Mouse (Mus musculus) lung, embryonic 15.5 days (tissue): ENCODE data around the gene Ipcef1. TPM values are rescaled to one million over a fixed set of nuclear protein-coding genes. Genes with fewer than 3 reads are reported as not detected.

Experiments
- ATAC-seq: fragments of 200-750 bp; cut with Nextera tagmentation; 2 replicates; pipeline ENCODE4 v1.8.0; 2017; ENCODE audit warnings: moderate number of reproducible peaks, borderline replicate concordance; ENCODE audit not compliant: low FRiP score, low TSS enrichment; ENCODE audit errors: extremely low read depth
- H3K27ac ChIP-seq: fragments of 300-500 bp; sonication (generic); 2 replicates; pipeline ENCODE4 v1.5.1; 2015; ENCODE audit warnings: moderate library complexity, mild to moderate bottlenecking, inconsistent platforms
- H3K27me3 ChIP-seq: fragments of 300-500 bp; sonication (generic); 2 replicates; pipeline ENCODE4 v1.6.1; 2015; ENCODE audit warnings: inconsistent platforms
- H3K36me3 ChIP-seq: fragments of 300-500 bp; sonication (generic); 2 replicates; pipeline ENCODE4 v1.6.1; 2015; ENCODE audit warnings: inconsistent platforms
- H3K4me1 ChIP-seq: fragments of 300-500 bp; sonication (generic); 2 replicates; pipeline ENCODE4 v1.6.1; 2015; ENCODE audit warnings: inconsistent platforms
- H3K4me2 ChIP-seq: fragments of 300-500 bp; sonication (generic); 2 replicates; pipeline ENCODE4 v1.6.1; 2015; ENCODE audit warnings: inconsistent platforms, mild to moderate bottlenecking, moderate library complexity
- H3K4me3 ChIP-seq: fragments of 300-500 bp; sonication (generic); 2 replicates; pipeline ENCODE4 v1.5.1; 2015; ENCODE audit warnings: mild to moderate bottlenecking, inconsistent platforms
- H3K9ac ChIP-seq: fragments of 300-500 bp; sonication (generic); 2 replicates; pipeline ENCODE4 v1.6.1; 2015; ENCODE audit warnings: inconsistent platforms
- H3K9me3 ChIP-seq: fragments of 300-500 bp; sonication (generic); 2 replicates; pipeline ENCODE4 v1.6.1; 2016; ENCODE audit warnings: inconsistent platforms
- WGBS: fragments of 180-500 bp; shearing (Covaris S2); methylation state at CpG from one replicate; pipeline ENCODE4 v1.1.7; 2015; 5-methylcytosine and 5-hydroxymethylcytosine counted together
- polyA plus RNA-seq: library from polyadenylated mRNA; unstranded; fragments of >200 nt; fragmentation: Nextera tagmentation; extraction: Ambion mirVana; gene quantifications from 2 replicates; pipeline ENCODE4 v1.2.1, GENCODE M21; 2015

The Ipcef1 gene
- polyA plus RNA-seq, 1 experiment from 2014 or later, result 0.30 TPM

DNA sequence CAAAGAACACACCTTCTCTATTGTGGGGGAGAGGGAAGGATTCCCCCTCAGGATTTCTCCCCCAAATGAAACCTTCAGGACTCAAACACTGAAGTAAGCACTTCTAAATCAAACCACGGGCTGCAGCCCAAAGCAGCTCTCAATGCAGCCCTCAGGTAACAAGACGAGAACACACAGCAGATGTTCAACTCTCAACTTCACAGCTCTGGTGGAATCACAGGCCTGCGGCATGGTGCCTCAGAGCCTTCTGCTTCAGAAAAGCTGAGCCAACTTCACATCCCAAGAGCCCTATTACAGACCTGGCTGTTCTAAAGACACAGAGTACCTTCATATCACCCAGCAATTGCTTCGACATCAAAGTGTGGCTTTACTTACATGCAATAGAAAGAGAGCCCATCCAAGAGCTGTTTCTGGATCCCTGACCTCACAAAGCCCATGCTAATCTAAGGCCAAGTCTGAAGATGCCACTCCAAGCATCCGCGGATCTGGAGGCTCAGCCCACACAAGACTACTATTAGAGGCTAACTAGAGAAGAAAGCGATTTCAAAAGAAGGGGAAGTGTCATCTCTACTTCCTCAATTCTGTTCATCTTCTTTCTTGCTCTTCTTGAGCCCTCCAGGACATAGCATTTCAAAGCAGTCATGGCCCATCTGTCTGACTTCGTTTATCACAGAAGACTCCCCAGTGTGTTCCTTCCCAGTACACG is 11.6 kb upstream of the Ipcef1 start:
- no peak overlapping the region for H3K27ac ChIP-seq
- H3K4me1 ChIP-seq, result no peaks in the 10 kb centered on the region
- WGBS, result 80% methylated on average over 9 of the region's 9 CpGs
- H3K9me3 ChIP-seq, result no peaks in the 10 kb centered on the region
- no peak overlapping the region for H3K4me3 ChIP-seq
- ATAC-seq, result no peak
- no peaks in the 10 kb centered on the region; the same call in 1 of the 2 replicates for H3K27me3 ChIP-seq
- no peak overlapping the region for H3K9ac ChIP-seq
- H3K36me3 ChIP-seq, result no peaks in the 10 kb centered on the region
- H3K4me2 ChIP-seq, result no peak overlapping the region

DNA sequence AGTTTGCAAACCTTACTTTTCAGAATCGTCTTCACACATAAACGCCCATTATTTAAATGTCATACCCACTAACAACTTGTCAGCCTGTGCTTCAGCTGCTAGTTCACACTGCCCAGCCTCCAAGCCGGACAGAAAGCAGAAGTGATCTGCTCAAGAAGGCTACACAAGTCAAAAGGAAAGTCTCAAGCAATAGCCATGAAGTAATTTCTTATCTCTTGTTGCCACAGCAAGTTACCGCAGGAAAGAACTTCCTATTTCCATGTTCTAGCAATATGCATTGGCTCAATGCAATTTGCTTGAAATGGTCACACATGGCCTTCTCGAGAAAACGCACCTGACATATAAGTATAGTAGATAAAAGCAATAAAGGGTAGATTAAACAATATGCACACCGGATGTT is 10.7 kb upstream of the Ipcef1 start:
- H3K27me3 ChIP-seq, result no peaks in the 10 kb centered on the region; the same call in 1 of the 2 replicates
- no peak for ATAC-seq
- H3K9me3 ChIP-seq, result no peaks in the 10 kb centered on the region
- no peaks in the 10 kb centered on the region for H3K4me1 ChIP-seq
- no peaks in the 10 kb centered on the region for H3K36me3 ChIP-seq
- no peak overlapping the region for H3K4me2 ChIP-seq
- no peak overlapping the region for H3K27ac ChIP-seq
- 84% methylated on average over 7 of the region's 7 CpGs for WGBS
- no peak overlapping the region for H3K4me3 ChIP-seq
- H3K9ac ChIP-seq, result no peak overlapping the region

DNA sequence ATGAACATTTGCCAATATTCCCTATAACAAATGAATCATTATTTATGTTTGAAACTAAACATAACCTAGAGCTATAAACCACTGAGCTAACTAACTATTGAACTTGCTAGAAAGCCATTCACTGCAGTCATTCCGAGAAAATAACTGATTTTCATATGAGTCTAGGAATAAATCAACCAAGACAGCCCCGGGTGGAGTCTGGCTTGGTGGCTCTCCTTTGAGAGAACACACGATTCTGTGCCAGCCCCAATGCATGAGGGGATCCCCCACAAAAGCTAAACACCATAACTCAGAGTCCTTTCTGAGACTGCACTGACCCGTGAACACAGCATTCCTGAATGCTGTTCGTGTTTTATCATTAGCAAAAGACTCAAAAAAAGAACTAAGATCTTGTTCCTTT is 8.0 kb upstream of the Ipcef1 start:
- Histone ChIP-seq H3K9me3 (no peaks in the 10 kb centered on the region), H3K4me2 (no peak overlapping the region), H3K4me1 (no peaks in the 10 kb centered on the region), H3K4me3 (no peak overlapping the region), H3K9ac (no peak overlapping the region), H3K36me3 (no peaks in the 10 kb centered on the region), H3K27ac (no peak overlapping the region), H3K27me3 (no peaks in the 10 kb centered on the region)
- ATAC-seq, result no peak
- WGBS, result 72% methylated on average over 5 of the region's 5 CpGs

GRCm38 (mm10) chr10:7057546-7057945 is 5.3 kb upstream of the Ipcef1 start:
- H3K9me3 ChIP-seq, result no peaks in the 10 kb centered on the region
- no peak overlapping the region for H3K9ac ChIP-seq
- ATAC-seq, result no peak
- 91% methylated on average over 1 of the region's 1 CpGs for WGBS
- no peaks in the 10 kb centered on the region for H3K27me3 ChIP-seq
- no peak overlapping the region for H3K4me3 ChIP-seq
- H3K4me2 ChIP-seq, result no peak overlapping the region
- H3K27ac ChIP-seq, result no peak overlapping the region
- no peaks in the 10 kb centered on the region for H3K36me3 ChIP-seq
- H3K4me1 ChIP-seq, result peaks cover 4% of the 10 kb centered on the region

DNA sequence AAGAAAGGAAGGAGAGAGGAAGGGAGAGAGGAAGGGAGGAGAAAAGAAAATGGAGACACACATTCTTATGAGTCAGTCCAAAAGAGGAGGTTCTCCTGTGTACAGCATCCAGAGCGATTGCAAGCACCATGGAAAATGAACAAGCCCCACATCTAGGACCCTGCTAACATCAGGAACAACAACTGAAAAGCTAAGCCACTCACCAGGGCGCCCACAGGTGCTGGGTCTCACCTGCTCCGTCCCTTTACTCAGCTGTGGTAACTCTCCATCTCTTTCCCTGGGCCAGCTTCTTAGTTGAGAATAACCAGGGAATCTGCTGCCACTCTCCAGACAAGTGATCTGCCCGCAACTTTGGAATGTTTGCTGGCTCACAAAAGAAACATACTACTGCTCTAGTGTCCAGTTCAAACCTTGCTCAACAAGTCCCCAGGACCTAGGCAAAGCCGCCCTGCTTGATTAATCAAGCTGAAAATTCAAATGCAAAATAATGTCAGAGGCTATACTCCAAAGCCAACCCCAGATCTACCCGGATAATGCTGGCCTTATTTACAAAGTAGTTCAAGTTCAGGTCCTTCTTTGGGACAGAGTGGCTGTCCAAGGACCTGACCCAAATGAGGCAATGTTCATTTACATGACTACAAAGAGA is 2.4 kb upstream of the Ipcef1 start:
- H3K9ac ChIP-seq, result no peak overlapping the region
- peaks cover 7% of the 10 kb centered on the region for H3K4me1 ChIP-seq
- no peak overlapping the region for H3K4me3 ChIP-seq
- no peak overlapping the region for H3K4me2 ChIP-seq
- ATAC-seq, result no peak
- no peaks in the 10 kb centered on the region for H3K27me3 ChIP-seq
- no peaks in the 10 kb centered on the region for H3K36me3 ChIP-seq
- H3K27ac ChIP-seq, result no peak overlapping the region
- WGBS, result 68% methylated on average over 6 of the region's 6 CpGs
- no peaks in the 10 kb centered on the region for H3K9me3 ChIP-seq

DNA sequence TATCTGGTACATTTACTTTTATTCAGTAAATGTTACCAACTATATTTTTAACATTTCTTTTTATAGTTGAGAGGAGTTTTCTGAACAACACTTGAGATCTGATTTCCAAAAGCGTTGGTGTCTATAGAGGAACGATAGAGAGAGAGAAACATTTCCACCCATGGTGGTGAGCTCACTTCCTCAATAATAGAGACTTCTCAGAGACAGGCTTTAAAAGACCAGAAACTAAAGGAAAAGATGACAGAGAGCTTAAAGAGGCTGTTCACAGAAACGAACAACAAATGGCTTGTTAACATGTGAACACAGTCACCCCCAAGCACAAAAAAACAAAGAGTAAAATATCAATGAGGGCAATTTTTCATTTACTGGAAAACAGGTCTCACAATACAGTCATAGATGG is 2.4 kb downstream of the Ipcef1 start:
- H3K9me3 ChIP-seq, result no peaks in the 10 kb centered on the region
- H3K4me3 ChIP-seq, result no peak overlapping the region
- H3K27ac ChIP-seq, result no peak overlapping the region
- H3K4me2 ChIP-seq, result no peak overlapping the region
- H3K27me3 ChIP-seq, result no peaks in the 10 kb centered on the region
- no peak for ATAC-seq
- H3K9ac ChIP-seq, result no peak overlapping the region
- peaks cover 16% of the 10 kb centered on the region for H3K4me1 ChIP-seq
- 77% methylated on average over 3 of the region's 3 CpGs for WGBS
- H3K36me3 ChIP-seq, result no peaks in the 10 kb centered on the region

DNA sequence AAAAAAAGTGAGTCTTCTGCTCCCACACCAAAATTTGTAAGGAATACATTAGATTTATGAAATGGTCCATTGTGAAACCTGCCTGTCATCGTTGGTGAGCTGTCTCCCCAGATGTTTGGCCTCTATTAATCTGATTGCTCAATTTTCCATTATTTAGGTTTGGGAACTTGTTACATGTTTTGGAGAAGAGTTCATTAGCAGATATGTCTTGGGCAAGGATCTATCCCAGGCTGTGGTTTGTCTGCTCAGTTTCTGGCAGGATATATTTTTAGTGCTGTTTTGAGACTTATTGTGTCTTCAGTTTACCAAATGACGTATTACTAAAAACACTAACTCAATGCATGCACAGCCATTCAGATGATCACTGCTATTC is 4.4 kb downstream of the Ipcef1 start:
- 36% methylated on average over 2 of the region's 2 CpGs for WGBS
- Histone ChIP-seq H3K27me3 (no peaks in the 10 kb centered on the region), H3K36me3 (no peaks in the 10 kb centered on the region), H3K4me2 (0 out of 2 replicates have a peak overlapping the region, but pooled peaks have one; percentile 8), H3K9ac (no peak overlapping the region), H3K9me3 (no peaks in the 10 kb centered on the region), H3K27ac (peak overlapping the region; percentile 75), H3K4me1 (peaks cover 15% of the 10 kb centered on the region), H3K4me3 (no peak overlapping the region)
- ATAC-seq, result peak; percentile 84

GRCm38 (mm10) chr10:7047288-7047918 is 4.9 kb downstream of the Ipcef1 start:
- H3K9me3 ChIP-seq, result no peaks in the 10 kb centered on the region
- H3K27me3 ChIP-seq, result no peaks in the 10 kb centered on the region
- 21% methylated on average over 10 of the region's 10 CpGs for whole genome bisulfite sequencing
- peak overlapping the region; percentile 75 for H3K27ac ChIP-seq
- peak; percentile 94 for ATAC-seq
- peak overlapping the region; percentile 8; the same call in 1 of the 2 replicates for H3K4me2 ChIP-seq
- H3K9ac ChIP-seq, result no peak overlapping the region
- no peaks in the 10 kb centered on the region for H3K36me3 ChIP-seq
- H3K4me1 ChIP-seq, result peaks cover 11% of the 10 kb centered on the region
- H3K4me3 ChIP-seq, result no peak overlapping the region

DNA sequence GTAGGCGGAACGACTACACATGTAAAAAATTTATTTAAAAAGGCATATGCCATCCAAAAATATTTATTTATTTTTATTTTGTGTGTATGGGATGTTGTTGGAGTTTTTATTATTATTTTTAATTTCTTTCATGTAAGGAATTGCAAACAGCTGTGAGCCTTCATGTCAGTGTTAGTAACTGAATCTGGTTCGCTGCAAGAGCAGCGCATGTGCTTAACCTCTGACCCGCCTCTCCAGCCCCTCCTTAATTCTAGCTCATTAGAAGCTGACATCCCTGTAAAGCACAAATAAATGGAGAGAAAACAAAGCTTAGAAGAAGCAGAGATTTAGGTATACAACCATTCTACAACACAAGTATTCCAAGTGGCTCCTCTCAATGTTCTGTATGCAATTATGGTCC is 8.4 kb downstream of the Ipcef1 start:
- Histone ChIP-seq H3K4me3 (no peak overlapping the region), H3K9ac (no peak overlapping the region), H3K36me3 (no peaks in the 10 kb centered on the region), H3K27me3 (no peaks in the 10 kb centered on the region), H3K4me1 (peaks cover 9% of the 10 kb centered on the region; the same call in 1 of the 2 replicates), H3K4me2 (no peak overlapping the region), H3K9me3 (no peaks in the 10 kb centered on the region), H3K27ac (no peak overlapping the region)
- ATAC-seq, result no peak
- 72% methylated on average over 5 of the region's 5 CpGs for WGBS

DNA sequence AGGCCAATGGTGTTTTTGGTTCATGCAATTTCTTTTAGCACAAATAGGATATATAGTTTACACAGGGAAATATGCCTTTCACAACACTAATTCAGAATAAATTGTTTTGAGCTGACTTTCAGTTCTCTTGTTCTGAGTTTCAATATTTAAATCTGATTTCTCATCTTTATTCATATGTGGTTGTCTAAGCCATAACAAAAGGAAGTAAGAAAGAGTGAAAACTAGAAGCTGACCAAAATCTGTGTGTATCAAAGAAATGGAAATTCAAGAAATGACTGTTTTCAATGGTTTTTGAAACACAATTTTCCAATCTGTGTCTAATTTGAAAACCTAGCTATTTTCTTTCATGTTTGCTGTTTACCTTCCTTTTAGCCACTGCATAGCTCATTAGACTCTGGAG is 11.2 kb downstream of the Ipcef1 start:
- no peak for ATAC-seq
- H3K9me3 ChIP-seq, result no peaks in the 10 kb centered on the region

GRCm38 (mm10) chr10:7037194-7037593 is 15.1 kb downstream of the Ipcef1 start:
- H3K9me3 ChIP-seq, result no peaks in the 10 kb centered on the region
- 67% methylated on average over 5 of the region's 5 CpGs for WGBS
- ATAC-seq, result no peak

More for the DNA sequence above, 11.2 kb downstream of the Ipcef1 start:
- no peak overlapping the region for H3K9ac ChIP-seq
- H3K4me2 ChIP-seq, result no peak overlapping the region
- no peak overlapping the region for H3K4me3 ChIP-seq
- H3K36me3 ChIP-seq, result no peaks in the 10 kb centered on the region
- no peaks in the 10 kb centered on the region for H3K4me1 ChIP-seq
- H3K27me3 ChIP-seq, result no peaks in the 10 kb centered on the region
- H3K27ac ChIP-seq, result no peak overlapping the region

DNA sequence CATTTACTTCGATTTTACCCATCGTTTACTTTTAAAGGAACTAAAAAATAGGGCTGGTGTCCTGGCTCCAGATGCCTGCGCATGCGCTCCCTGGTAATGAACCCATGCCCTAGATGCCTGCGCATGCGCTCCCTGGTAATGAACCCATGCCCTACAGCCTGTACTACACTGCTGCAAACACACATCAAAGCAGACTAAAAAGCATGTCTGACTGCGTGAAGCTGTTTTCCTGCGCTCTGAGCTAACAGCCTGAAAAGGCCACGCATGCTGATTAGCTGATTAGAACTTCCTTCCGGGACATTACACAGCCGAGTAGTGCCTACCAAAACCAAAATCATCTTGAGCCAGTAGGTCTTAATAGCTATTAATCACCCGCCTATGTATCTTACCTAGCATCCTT is 16.7 kb downstream of the Ipcef1 start:
- Histone ChIP-seq H3K4me1 (no peaks in the 10 kb centered on the region), H3K36me3 (no peaks in the 10 kb centered on the region), H3K27ac (no peak overlapping the region), H3K9ac (no peak overlapping the region), H3K9me3 (no peaks in the 10 kb centered on the region), H3K27me3 (no peaks in the 10 kb centered on the region), H3K4me2 (no peak overlapping the region), H3K4me3 (no peak overlapping the region)
- ATAC-seq, result no peak
- 71% methylated on average over 12 of the region's 12 CpGs for WGBS

More at GRCm38 (mm10) chr10:7037194-7037593, 15.1 kb downstream of the Ipcef1 start:
- Histone ChIP-seq H3K27ac (no peak overlapping the region), H3K4me1 (no peaks in the 10 kb centered on the region), H3K4me2 (no peak overlapping the region), H3K4me3 (no peak overlapping the region), H3K36me3 (no peaks in the 10 kb centered on the region), H3K27me3 (no peaks in the 10 kb centered on the region), H3K9ac (no peak overlapping the region)
